Mouse (Mus musculus) cortical plate, adult 2 months (tissue): ENCODE results near the gene Baz2b.

Experiments used
- CTCF ChIP-seq: fragments of 200-500 bp; IDR thresholded peaks from 2 replicates; pipeline ENCODE4 v1.5.1; 2011; ENCODE audit warnings: mild to moderate bottlenecking, control low read depth, low read length; ENCODE audit not compliant: insufficient read depth; ENCODE audit errors: extremely low read depth
- POLR2A ChIP-seq: fragments of 200-500 bp; IDR thresholded peaks from 2 replicates; pipeline ENCODE4 v1.6.1; 2011; ENCODE audit warnings: mild to moderate bottlenecking, low read length, control low read depth; ENCODE audit not compliant: insufficient read depth; ENCODE audit errors: extremely low read depth

DNA sequence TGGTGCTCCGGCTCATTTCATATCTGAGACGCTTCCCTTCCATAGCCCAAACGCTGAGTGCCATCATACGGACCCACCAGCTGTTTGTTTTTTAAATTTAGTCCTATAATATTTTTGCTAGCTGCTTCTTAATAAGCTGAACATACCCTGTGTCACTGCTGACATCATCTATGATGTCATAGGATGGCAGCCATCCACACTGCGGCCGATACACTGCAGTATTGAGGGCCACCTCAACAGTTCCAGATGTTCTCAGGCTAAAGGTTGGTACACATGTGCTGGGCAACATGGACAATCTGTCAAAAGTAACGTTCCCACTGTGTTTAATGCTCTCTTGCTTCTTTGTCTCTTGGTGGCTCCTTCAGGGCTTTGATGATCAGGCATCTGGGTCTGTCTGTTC is 185.9 kb downstream of the Baz2b start:
- TF ChIP-seq CTCF (no peak), POLR2A (no peak)
